Mouse (Mus musculus): Measurements from ENCODE around the gene Slc7a6os. TPM values are rescaled to one million over a fixed set of nuclear protein-coding genes. Genes with fewer than 3 reads are reported as not detected.

Slc7a6os gene
- total and polyA plus RNA-seq, 3 experiments, result 25.6 to 45.6 (median 32.7) TPM

- no peak for TF ChIP-seq POLR2AphosphoS5 (IDR thresholded peaks at IDR 0.05; ENCODE audit: insufficient replicate concordance, low read depth, low read length)
- TF ChIP-seq CTCF (IDR thresholded peaks at IDR 0.05; ENCODE audit: low read depth, low read length), result no peak
- TF ChIP-seq GATA2 (IDR thresholded peaks at IDR 0.05; ENCODE audit: borderline replicate concordance, low read depth, low read length), result no peak
- no peak for TF ChIP-seq GATA1 (IDR thresholded peaks at IDR 0.05; ENCODE audit: borderline replicate concordance, low read length)
- TF ChIP-seq TAL1 (conservative IDR thresholded peaks at IDR 0.05; ENCODE audit: low read depth, low read length), result no peak
- no peak overlapping the region for H3K4me3 ChIP-seq (ENCODE audit: low read depth, low read length)
- H3K36me3 ChIP-seq (replicated peaks), result peaks cover 96% of the 10 kb centered on the region
- ATAC-seq (ENCODE audit: extremely low read depth, insufficient number of reproducible peaks, low FRiP score, poor library complexity, severe bottlenecking), result no peak
- DNase-seq (ENCODE audit: low spot score), result no peak
- H3K27me3 ChIP-seq (ENCODE audit: insufficient read depth, low read length), result no peaks in the 10 kb centered on the region
- no peaks in the 10 kb centered on the region for H3K9me3 ChIP-seq (replicated peaks)
- H3K4me1 ChIP-seq (ENCODE audit: insufficient read depth, low read depth, low read length), result peaks cover 18% of the 10 kb centered on the region
Measured at GRCm38 (mm10) chr8:106232751-106233150, 22.0 kb upstream of the Slc7a6os start.

DNA sequence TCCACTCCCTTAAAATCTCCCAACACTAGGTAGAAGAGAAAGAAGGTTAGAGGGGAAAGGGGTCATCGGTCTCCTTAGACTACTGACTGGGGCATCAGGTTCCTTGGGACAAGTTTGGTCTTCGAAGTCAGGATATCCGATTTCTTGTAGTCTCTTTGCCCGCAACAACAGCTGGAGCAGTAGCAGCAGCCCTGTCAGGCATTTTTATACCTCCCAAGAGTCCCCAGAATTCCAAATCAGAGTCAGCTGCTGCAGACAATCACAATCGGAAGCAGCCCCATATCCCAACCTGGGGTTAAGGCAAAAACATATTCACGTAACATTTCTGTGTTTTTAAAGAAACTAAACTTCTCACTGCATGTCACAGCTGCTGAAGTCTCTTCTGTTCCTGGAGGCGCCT is 20.8 kb upstream of the Slc7a6os start:
- no peaks in the 10 kb centered on the region for H3K27me3 ChIP-seq (ENCODE audit: insufficient read depth, low read length)
- no peak for TF ChIP-seq GATA2 (IDR thresholded peaks at IDR 0.05; ENCODE audit: borderline replicate concordance, low read depth, low read length)
- no peak for TF ChIP-seq CTCF (IDR thresholded peaks at IDR 0.05; ENCODE audit: low read depth, low read length)
- TF ChIP-seq GATA1 (IDR thresholded peaks at IDR 0.05; ENCODE audit: borderline replicate concordance, low read length), result no peak
- TF ChIP-seq POLR2AphosphoS5 (IDR thresholded peaks at IDR 0.05; ENCODE audit: insufficient replicate concordance, low read depth, low read length), result no peak
- no peak for TF ChIP-seq TAL1 (conservative IDR thresholded peaks at IDR 0.05; ENCODE audit: low read depth, low read length)
- H3K4me1 ChIP-seq (ENCODE audit: insufficient read depth, low read depth, low read length), result peaks cover 18% of the 10 kb centered on the region
- no peak for DNase-seq (ENCODE audit: low spot score)
- H3K9me3 ChIP-seq (replicated peaks), result no peaks in the 10 kb centered on the region
- ATAC-seq (ENCODE audit: extremely low read depth, insufficient number of reproducible peaks, low FRiP score, poor library complexity, severe bottlenecking), result no peak
- H3K36me3 ChIP-seq (replicated peaks), result peaks cover 96% of the 10 kb centered on the region
- no peak overlapping the region for H3K4me3 ChIP-seq (ENCODE audit: low read depth, low read length)

- Histone ChIP-seq H3K27me3 (ENCODE audit: insufficient read depth, low read length) (no peaks in the 10 kb centered on the region), H3K36me3 (replicated peaks) (peaks cover 93% of the 10 kb centered on the region), H3K4me1 (ENCODE audit: insufficient read depth, low read depth, low read length) (no peaks in the 10 kb centered on the region; the same call in 1 of the 2 replicates), H3K9me3 (replicated peaks) (no peaks in the 10 kb centered on the region), H3K4me3 (ENCODE audit: low read depth, low read length) (no peak overlapping the region)
- DNase-seq (ENCODE audit: low spot score) (peak; percentile 11), ATAC-seq (ENCODE audit: extremely low read depth, insufficient number of reproducible peaks, low FRiP score, poor library complexity, severe bottlenecking) (peak; percentile 22; the same call in 1 of the 2 replicates)
- TF ChIP-seq GATA2 (IDR thresholded peaks at IDR 0.05; ENCODE audit: borderline replicate concordance, low read depth, low read length), result no peak
- no peak for TF ChIP-seq TAL1 (conservative IDR thresholded peaks at IDR 0.05; ENCODE audit: low read depth, low read length)
- TF ChIP-seq GATA1 (IDR thresholded peaks at IDR 0.05; ENCODE audit: borderline replicate concordance, low read length), result no peak
- TF ChIP-seq CTCF (IDR thresholded peaks at IDR 0.05; ENCODE audit: low read depth, low read length), result peak; percentile 88
Measured at GRCm38 (mm10) chr8:106226589-106226988, 15.9 kb upstream of the Slc7a6os start.

GRCm38 (mm10) chr8:106219620-106220019 is 8.9 kb upstream of the Slc7a6os start:
- TF ChIP-seq TAL1 (conservative IDR thresholded peaks at IDR 0.05; ENCODE audit: low read depth, low read length) (no peak), GATA2 (IDR thresholded peaks at IDR 0.05; ENCODE audit: borderline replicate concordance, low read depth, low read length) (no peak), CTCF (IDR thresholded peaks at IDR 0.05; ENCODE audit: low read depth, low read length) (no peak), POLR2AphosphoS5 (IDR thresholded peaks at IDR 0.05; ENCODE audit: insufficient replicate concordance, low read depth, low read length) (no peak)
- no peaks in the 10 kb centered on the region for H3K27me3 ChIP-seq (ENCODE audit: insufficient read depth, low read length)
- ATAC-seq (ENCODE audit: extremely low read depth, insufficient number of reproducible peaks, low FRiP score, poor library complexity, severe bottlenecking), result no peak
- H3K36me3 ChIP-seq (replicated peaks), result peaks cover 94% of the 10 kb centered on the region
- no peaks in the 10 kb centered on the region; the same call in 1 of the 2 replicates for H3K4me1 ChIP-seq (ENCODE audit: insufficient read depth, low read depth, low read length)
- DNase-seq (ENCODE audit: low spot score), result no peak
- H3K9me3 ChIP-seq (replicated peaks), result no peaks in the 10 kb centered on the region
- no peak overlapping the region for H3K4me3 ChIP-seq (ENCODE audit: low read depth, low read length)

GRCm38 (mm10) chr8:106213959-106214358 is 3.2 kb upstream of the Slc7a6os start:
- no peaks in the 10 kb centered on the region for H3K27me3 ChIP-seq (ENCODE audit: insufficient read depth, low read length)
- ATAC-seq (ENCODE audit: extremely low read depth, insufficient number of reproducible peaks, low FRiP score, poor library complexity, severe bottlenecking) (no peak), DNase-seq (ENCODE audit: low spot score) (no peak)
- no peak overlapping the region for H3K4me3 ChIP-seq (ENCODE audit: low read depth, low read length)
- peaks cover 28% of the 10 kb centered on the region for H3K4me1 ChIP-seq (ENCODE audit: insufficient read depth, low read depth, low read length)
- no peak for TF ChIP-seq CTCF (IDR thresholded peaks at IDR 0.05; ENCODE audit: low read depth, low read length)
- TF ChIP-seq TAL1 (conservative IDR thresholded peaks at IDR 0.05; ENCODE audit: low read depth, low read length), result no peak
- no peak for TF ChIP-seq POLR2AphosphoS5 (IDR thresholded peaks at IDR 0.05; ENCODE audit: insufficient replicate concordance, low read depth, low read length)
- no peak for TF ChIP-seq GATA1 (IDR thresholded peaks at IDR 0.05; ENCODE audit: borderline replicate concordance, low read length)
- TF ChIP-seq GATA2 (IDR thresholded peaks at IDR 0.05; ENCODE audit: borderline replicate concordance, low read depth, low read length), result no peak
- H3K9me3 ChIP-seq (replicated peaks), result no peaks in the 10 kb centered on the region
- H3K36me3 ChIP-seq (replicated peaks), result peaks cover 65% of the 10 kb centered on the region

GRCm38 (mm10) chr8:106211421-106211820 is 686 bp upstream of the Slc7a6os start:
- no peaks in the 10 kb centered on the region for H3K27me3 ChIP-seq (ENCODE audit: insufficient read depth, low read length)
- TF ChIP-seq CTCF (IDR thresholded peaks at IDR 0.05; ENCODE audit: low read depth, low read length) (no peak), POLR2AphosphoS5 (IDR thresholded peaks at IDR 0.05; ENCODE audit: insufficient replicate concordance, low read depth, low read length) (no peak), GATA2 (IDR thresholded peaks at IDR 0.05; ENCODE audit: borderline replicate concordance, low read depth, low read length) (no peak), GATA1 (IDR thresholded peaks at IDR 0.05; ENCODE audit: borderline replicate concordance, low read length) (no peak), TAL1 (conservative IDR thresholded peaks at IDR 0.05; ENCODE audit: low read depth, low read length) (no peak)
- H3K4me3 ChIP-seq (ENCODE audit: low read depth, low read length), result peak overlapping the region; percentile 86
- H3K36me3 ChIP-seq (replicated peaks), result peaks cover 62% of the 10 kb centered on the region
- no peaks in the 10 kb centered on the region for H3K9me3 ChIP-seq (replicated peaks)
- no peak for ATAC-seq (ENCODE audit: extremely low read depth, insufficient number of reproducible peaks, low FRiP score, poor library complexity, severe bottlenecking)
- no peak for DNase-seq (ENCODE audit: low spot score)
- peaks cover 30% of the 10 kb centered on the region for H3K4me1 ChIP-seq (ENCODE audit: insufficient read depth, low read depth, low read length)
